Mouse (Mus musculus): Measurements from ENCODE around the gene Gm49396.

Gene Gm49396

GRCm38 (mm10) chr7:30563117-30563905 lies at the start of gene Gm49396, which contains the start of the genes U2af1l4 and Psenen:
Gm49396 (plus strand) TSS chr7:30563344.
U2af1l4 (plus strand) TSS chr7:30563301.
Psenen (minus strand) TSS chr7:30563627.
- DNase-seq (ENCODE audit: low read depth, low spot score) = peak; percentile 98

- DNase-seq (ENCODE audit: low read depth, low spot score) = no peak
Measured at GRCm38 (mm10) chr7:30515003-30515760, 48.0 kb upstream of the Gm49396 start.

GRCm38 (mm10) chr7:30518325-30518724 lies 44.8 kb upstream of the Gm49396 start:
- DNase-seq (ENCODE audit: low read depth, low spot score) = no peak

GRCm38 (mm10) chr7:30520396-30520795 lies 42.7 kb upstream of the Gm49396 start:
- DNase-seq (ENCODE audit: low read depth, low spot score) = no peak

GRCm38 (mm10) chr7:30520856-30521255 lies 42.3 kb upstream of the Gm49396 start:
- DNase-seq (ENCODE audit: low read depth, low spot score) = no peak

GRCm38 (mm10) chr7:30522871-30523270 lies 40.3 kb upstream of the Gm49396 start:
- DNase-seq (ENCODE audit: low read depth, low spot score) = no peak

- DNase-seq (ENCODE audit: low read depth, low spot score) = no peak
Measured at GRCm38 (mm10) chr7:30524487-30524886, 38.7 kb upstream of the Gm49396 start.

GRCm38 (mm10) chr7:30525954-30526353 lies 37.2 kb upstream of the Gm49396 start:
- no peak for DNase-seq (ENCODE audit: low read depth, low spot score)

GRCm38 (mm10) chr7:30526399-30526798 lies 36.7 kb upstream of the Gm49396 start:
- no peak for DNase-seq (ENCODE audit: low read depth, low spot score)

GRCm38 (mm10) chr7:30526981-30527380 lies 36.2 kb upstream of the Gm49396 start:
- no peak for DNase-seq (ENCODE audit: low read depth, low spot score)

- DNase-seq (ENCODE audit: low read depth, low spot score) = no peak
Measured at GRCm38 (mm10) chr7:30531291-30531815, 31.8 kb upstream of the Gm49396 start.

- no peak for DNase-seq (ENCODE audit: low read depth, low spot score)
Measured at GRCm38 (mm10) chr7:30532931-30533330, 30.2 kb upstream of the Gm49396 start.

GRCm38 (mm10) chr7:30533941-30534632 lies 29.1 kb upstream of the Gm49396 start:
- DNase-seq (ENCODE audit: low read depth, low spot score) = no peak

GRCm38 (mm10) chr7:30534633-30535577 lies 28.2 kb upstream of the Gm49396 start, which contains the start of gene Arhgap33:
Arhgap33 (minus strand) TSS chr7:30535060.
- DNase-seq (ENCODE audit: low read depth, low spot score) = peak; percentile 99

- DNase-seq (ENCODE audit: low read depth, low spot score) = no peak
Measured at GRCm38 (mm10) chr7:30540572-30540971, 22.6 kb upstream of the Gm49396 start.

- DNase-seq (ENCODE audit: low read depth, low spot score) = no peak
Measured at GRCm38 (mm10) chr7:30544327-30544726, 18.8 kb upstream of the Gm49396 start.

- DNase-seq (ENCODE audit: low read depth, low spot score) = no peak
Measured at GRCm38 (mm10) chr7:30549880-30550279, 13.3 kb upstream of the Gm49396 start.

GRCm38 (mm10) chr7:30550603-30551002 lies 12.5 kb upstream of the Gm49396 start:
- DNase-seq (ENCODE audit: low read depth, low spot score) = no peak

- DNase-seq (ENCODE audit: low read depth, low spot score) = peak; percentile 31
Measured at GRCm38 (mm10) chr7:30551445-30552101, 11.6 kb upstream of the Gm49396 start.
